Mouse (Mus musculus) Patski (cell line): ENCODE measurements around the gene Rps27l. TPM values are rescaled to one million over a fixed set of nuclear protein-coding genes. Genes with fewer than 3 reads are reported as not detected.

Experiments
- ATAC-seq: fragments of 100-300 bp; one replicate; pipeline ENCODE4 v1.8.0; 2021
- CTCF ChIA-PET: fragments of 350-600 bp; sonication (Branson Sonifier 250); formaldehyde crosslinking; loops from one replicate; lab custom pipeline; 2022; ENCODE audit warnings: inconsistent platforms; lab: Charles Lee
- POLR2A ChIA-PET: fragments of 350-600 bp; sonication (Branson Sonifier 250); formaldehyde crosslinking; loops from one replicate; lab custom pipeline; 2022; ENCODE audit warnings: antibody characterized with exemption, inconsistent platforms; lab: Charles Lee
- DNase-seq: peaks from one replicate; pipeline ENCODE4 v3.0.0-alpha.2; 2011; ENCODE audit warnings: low read depth, low spot score
- H3K27me3 ChIP-seq: fragments of 371-371 bp; one replicate; pipeline ENCODE4 v1.5.1; 2021
- CTCF ChIP-seq: fragments of 100-300 bp; IDR thresholded peaks from one replicate; pipeline ENCODE4 v1.5.1; 2021
- in situ Hi-C: fragments of 300-500 bp; cut with MboI; formaldehyde crosslinking; loops from 3 replicates; pipeline ENCODE4 v1.11.1; 2018; ENCODE audit warnings: low pct_unique_long_range_greater_than_20kb, mixed read lengths
- polyA plus RNA-seq: library from polyadenylated mRNA; unstranded; gene quantifications from one replicate; pipeline ENCODE4 v1.2.3, GENCODE M21; 2021

The Rps27l gene
- polyA plus RNA-seq, 1 experiment from 2014 or later = 377 TPM

DNA sequence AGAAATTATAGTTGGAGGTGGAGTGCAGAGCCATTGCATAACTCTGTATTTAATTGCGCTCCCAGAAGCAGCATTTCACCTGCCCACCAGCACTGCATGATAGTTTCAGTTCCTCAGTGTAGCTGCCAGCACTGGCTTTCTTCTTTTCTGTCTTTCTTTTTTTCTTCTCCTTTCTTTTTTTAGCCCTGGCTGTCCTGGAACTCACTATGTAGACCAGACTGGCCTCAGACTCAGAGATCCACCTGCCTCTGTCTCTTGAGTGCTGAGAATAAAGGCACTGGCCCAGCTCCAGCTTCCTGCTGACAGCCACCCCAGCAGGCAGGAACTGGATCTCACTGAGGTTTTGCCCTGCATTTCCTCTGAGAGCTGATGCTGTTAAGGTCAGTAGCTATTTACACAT is 32.1 kb downstream of the Rps27l start:
- in situ Hi-C loops = no loop called here

GRCm38 (mm10) chr9:66978468-66978867 is 32.6 kb downstream of the Rps27l start:
- in situ Hi-C loops = no loop called here
- DNase-seq (no peak), ATAC-seq (no peak)
- POLR2A ChIA-PET = no interaction called here
- no peak for TF ChIP-seq CTCF
- no peaks in the 10 kb centered on the region for H3K27me3 ChIP-seq
- CTCF ChIA-PET = interaction anchor here (0.5 to 1.8 kb wide), 2 partner anchors 11 to 22 kb away, joined by 3 to 7 read pairs; no protein-coding TSS in a partner anchor

More for the DNA sequence above, 32.1 kb downstream of the Rps27l start:
- POLR2A ChIA-PET = no interaction called here
- CTCF ChIA-PET = no interaction called here
- TF ChIP-seq CTCF = no peak
- H3K27me3 ChIP-seq = no peaks in the 10 kb centered on the region
- no peak for DNase-seq
- ATAC-seq = no peak

GRCm38 (mm10) chr9:66980458-66980857 is 34.6 kb downstream of the Rps27l start:
- no peaks in the 10 kb centered on the region for H3K27me3 ChIP-seq
- POLR2A ChIA-PET = no interaction called here
- in situ Hi-C loops = no loop called here
- peak; percentile 90 for TF ChIP-seq CTCF
- ATAC-seq = no peak
- no peak for DNase-seq
- CTCF ChIA-PET = interaction anchor here (1.2 to 1.8 kb wide), 3 partner anchors 9 to 19 kb away, joined by 3 to 7 read pairs (median 4); no protein-coding TSS in a partner anchor

- H3K27me3 ChIP-seq = no peaks in the 10 kb centered on the region
- DNase-seq (no peak), ATAC-seq (no peak)
- CTCF ChIA-PET = no interaction called here
- in situ Hi-C loops = no loop called here
- POLR2A ChIA-PET = no interaction called here
- TF ChIP-seq CTCF = no peak
These were observed 36.2 kb downstream of the Rps27l start for GRCm38 (mm10) chr9:66982085-66982484.

DNA sequence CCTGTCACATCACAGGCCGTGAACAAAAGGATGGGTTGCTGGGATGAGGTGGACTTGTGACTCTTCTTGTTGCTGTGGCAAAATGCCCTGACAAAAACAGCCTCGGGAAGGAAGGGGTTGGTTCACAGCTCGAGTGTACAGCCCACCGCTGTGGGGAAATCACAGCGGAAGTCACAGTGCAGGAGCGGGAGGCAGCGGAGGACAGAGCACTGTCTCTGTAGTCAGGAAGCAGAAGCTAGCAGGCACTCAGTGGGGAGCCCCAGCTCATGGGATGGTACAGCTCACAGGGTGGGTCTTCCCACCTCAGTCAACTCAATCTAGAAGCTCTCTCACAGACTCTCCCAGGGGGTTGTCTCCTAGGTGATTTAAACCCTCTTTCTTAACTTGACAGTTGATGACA is 39.5 kb downstream of the Rps27l start:
- POLR2A ChIA-PET = interaction anchor here (0.5 to 0.6 kb wide), 2 partner anchors 16 to 220 kb away, joined by 3 to 7 read pairs; no protein-coding TSS in a partner anchor
- CTCF ChIA-PET = interaction anchor here (0.8 to 1.6 kb wide), 2 partner anchors 58 to 161 kb away, joined by 3 read pairs; no protein-coding TSS in a partner anchor
- no peaks in the 10 kb centered on the region for H3K27me3 ChIP-seq
- in situ Hi-C loops = no loop called here
- DNase-seq (no peak), ATAC-seq (no peak)
- no peak for TF ChIP-seq CTCF

DNA sequence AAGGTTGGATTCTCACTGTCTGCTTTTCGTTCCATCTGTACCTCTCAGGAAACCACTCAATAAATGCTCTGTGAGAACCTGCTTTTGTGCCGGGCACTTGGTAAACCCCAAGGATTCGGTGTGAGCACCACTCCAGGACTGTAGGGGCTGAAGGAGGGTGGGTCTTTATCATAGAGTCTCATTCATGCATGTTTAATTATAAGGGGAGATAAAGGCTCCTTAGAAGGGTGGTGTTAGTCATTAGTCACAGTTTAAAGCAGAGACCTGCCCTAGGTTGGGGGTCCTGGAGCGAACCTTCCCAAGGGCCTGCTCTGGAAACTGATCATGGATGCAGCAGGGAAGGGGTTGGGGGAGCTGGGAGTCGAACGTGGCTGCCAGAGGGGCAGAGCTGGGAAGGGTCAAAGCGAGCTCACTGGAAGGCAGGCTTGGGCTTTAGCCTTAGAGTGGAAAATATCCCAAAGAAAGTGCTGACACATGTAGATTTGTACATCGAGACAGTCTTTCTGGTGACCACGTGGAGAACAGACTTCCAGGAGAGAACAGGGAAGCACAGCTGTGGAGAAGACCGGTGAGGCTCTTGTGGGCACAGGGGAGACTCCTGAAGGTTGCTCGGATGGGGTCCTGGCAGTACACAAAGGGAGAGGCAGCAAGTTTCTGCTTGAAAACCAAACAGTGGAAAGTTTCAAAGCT is 42.5 kb downstream of the Rps27l start:
- CTCF ChIA-PET = interaction anchor here (0.7 to 3.6 kb wide), 8 partner anchors 9 to 224 kb away, joined by 3 to 9 read pairs (median 6); no protein-coding TSS in a partner anchor
- peak; percentile 14 for ATAC-seq
- TF ChIP-seq CTCF = no peak
- POLR2A ChIA-PET = interaction anchor here (1.0 to 2.6 kb wide), 5 partner anchors 13 to 60 kb away, joined by 3 to 16 read pairs (median 6); partner anchors contain the start of gene Tpm1
- H3K27me3 ChIP-seq = no peaks in the 10 kb centered on the region
- in situ Hi-C loops = no loop called here
- no peak for DNase-seq

GRCm38 (mm10) chr9:66988888-66989414 is 43.1 kb downstream of the Rps27l start:
- ChIA-PET POLR2A (interaction anchor here (1.0 to 2.6 kb wide), 5 partner anchors 13 to 60 kb away, joined by 3 to 16 read pairs (median 6); partner anchors contain the start of gene Tpm1), CTCF (interaction anchor here (0.7 to 3.6 kb wide), 8 partner anchors 10 to 224 kb away, joined by 3 to 9 read pairs (median 6); no protein-coding TSS in a partner anchor)
- in situ Hi-C loops = no loop called here
- no peaks in the 10 kb centered on the region for H3K27me3 ChIP-seq
- peak; percentile 97 for DNase-seq
- no peak for TF ChIP-seq CTCF
- peak; percentile 68 for ATAC-seq

GRCm38 (mm10) chr9:66989581-66989980 is 43.7 kb downstream of the Rps27l start:
- CTCF ChIA-PET = interaction anchor here (1.2 to 3.6 kb wide), 7 partner anchors 9 to 223 kb away, joined by 3 to 14 read pairs (median 6); no protein-coding TSS in a partner anchor

DNA sequence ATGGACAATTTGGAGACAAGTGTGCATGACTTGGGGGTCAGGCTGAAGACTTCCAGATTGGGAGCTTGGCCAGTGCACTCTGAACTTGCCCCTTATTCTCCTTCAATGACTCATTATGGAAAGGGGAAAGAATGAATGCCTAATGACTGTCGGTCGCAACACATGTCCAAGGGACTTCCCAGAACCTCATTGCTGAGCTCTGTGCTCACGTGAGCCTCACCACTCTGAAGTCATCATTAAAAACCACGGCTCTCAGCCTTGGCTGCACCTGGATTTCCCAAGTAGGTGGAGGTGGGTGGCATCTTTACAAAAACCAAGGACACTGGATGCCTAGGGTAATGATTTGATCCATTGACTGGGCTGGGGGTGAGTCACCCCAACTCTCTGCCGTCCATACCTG is 44.2 kb downstream of the Rps27l start:
- ChIA-PET POLR2A (interaction anchor here (0.8 to 2.6 kb wide), 5 partner anchors 11 to 59 kb away, joined by 3 to 16 read pairs (median 6); partner anchors contain the start of gene Tpm1), CTCF (interaction anchor here (1.2 to 3.6 kb wide), 8 partner anchors 9 to 223 kb away, joined by 3 to 14 read pairs (median 6); no protein-coding TSS in a partner anchor)
- in situ Hi-C loops = no loop called here
- DNase-seq (peak; percentile 94), ATAC-seq (peak; percentile 54)
- TF ChIP-seq CTCF = no peak
- no peaks in the 10 kb centered on the region for H3K27me3 ChIP-seq

More at GRCm38 (mm10) chr9:66989581-66989980, 43.7 kb downstream of the Rps27l start:
- POLR2A ChIA-PET = interaction anchor here (0.8 to 2.6 kb wide), 6 partner anchors 12 to 59 kb away, joined by 3 to 16 read pairs (median 4); partner anchors contain the start of gene Tpm1
- ATAC-seq = peak; percentile 36
- DNase-seq = no peak
- TF ChIP-seq CTCF = no peak
- H3K27me3 ChIP-seq = no peaks in the 10 kb centered on the region
- in situ Hi-C loops = no loop called here

GRCm38 (mm10) chr9:66991021-66991749 is 45.3 kb downstream of the Rps27l start:
- H3K27me3 ChIP-seq = no peaks in the 10 kb centered on the region
- ATAC-seq (no peak), DNase-seq (no peak)
- ChIA-PET CTCF (interaction anchor here (1.1 to 3.6 kb wide), 4 partner anchors 10 to 115 kb away, joined by 3 to 14 read pairs (median 6); no protein-coding TSS in a partner anchor), POLR2A (no interaction called here)
- TF ChIP-seq CTCF = no peak
- in situ Hi-C loops = no loop called here
